Mouse (Mus musculus) small intestine, adult 2 months (tissue): Measurements from ENCODE around the gene Setd4.

Source experiments
- CTCF ChIP-seq: fragments of 200-500 bp; IDR thresholded peaks from 2 replicates; pipeline ENCODE4 v1.5.1; 2012; ENCODE audit warnings: low read depth, mild to moderate bottlenecking, control low read depth, inconsistent platforms, low read length, moderate library complexity, mixed read lengths; ENCODE audit not compliant: insufficient replicate concordance, insufficient read length; ENCODE audit errors: extremely low read depth
- POLR2A ChIP-seq: fragments of 200-500 bp; IDR thresholded peaks from 2 replicates; pipeline ENCODE4 v1.6.1; 2012; ENCODE audit warnings: low read depth, mild to moderate bottlenecking, control low read depth, inconsistent platforms, low read length, moderate library complexity

- TF ChIP-seq CTCF = no peak
- TF ChIP-seq POLR2A = no peak
These were observed 68.6 kb downstream of the Setd4 start for GRCm38 (mm10) chr16:93535151-93535853.
